Mouse (Mus musculus): ENCODE measurements at regions not wholly inside any gene's neighbourhood (a gene's known extent, or its start where the extent isn't known, plus 50 kb on each side); places are given as distances from the start of the nearest gene placed in this dataset.

- no peak for DNase-seq (ENCODE audit: low spot score)
Observed at GRCm38 (mm10) chr11:56290651-56291578, 250.1 kb upstream of the Nmur2 start.

- DNase-seq (ENCODE audit: low spot score) = no peak
Observed at GRCm38 (mm10) chr11:56285575-56286260, 244.9 kb upstream of the Nmur2 start.

- DNase-seq (ENCODE audit: low spot score) = no peak
Observed at GRCm38 (mm10) chr11:56281201-56281600, 240.4 kb upstream of the Nmur2 start.

GRCm38 (mm10) chr11:56280216-56280615 lies 239.4 kb upstream of the Nmur2 start:
- no peak for DNase-seq (ENCODE audit: low spot score)

- no peak for DNase-seq (ENCODE audit: low spot score)
Observed at GRCm38 (mm10) chr11:56269915-56270493, 229.2 kb upstream of the Nmur2 start.

GRCm38 (mm10) chr11:56262726-56263125 lies 221.9 kb upstream of the Nmur2 start:
- DNase-seq (ENCODE audit: low spot score) = no peak

GRCm38 (mm10) chr11:56256356-56256755 lies 215.5 kb upstream of the Nmur2 start:
- no peak for DNase-seq (ENCODE audit: low spot score)

- no peak for DNase-seq (ENCODE audit: low spot score)
Observed at GRCm38 (mm10) chr11:56254437-56254836, 213.6 kb upstream of the Nmur2 start.

GRCm38 (mm10) chr11:56247333-56247823 lies 206.6 kb upstream of the Nmur2 start:
- no peak for DNase-seq (ENCODE audit: low spot score)

GRCm38 (mm10) chr11:56246549-56247332 lies 205.9 kb upstream of the Nmur2 start:
- no peak for DNase-seq (ENCODE audit: low spot score)

GRCm38 (mm10) chr11:56244951-56245350 lies 204.1 kb upstream of the Nmur2 start:
- no peak for DNase-seq (ENCODE audit: low spot score)

GRCm38 (mm10) chr11:56243447-56243846 lies 202.6 kb upstream of the Nmur2 start:
- no peak for DNase-seq (ENCODE audit: low spot score)

GRCm38 (mm10) chr11:56238745-56239144 lies 197.9 kb upstream of the Nmur2 start:
- DNase-seq (ENCODE audit: low spot score) = no peak

- no peak for DNase-seq (ENCODE audit: low spot score)
Observed at GRCm38 (mm10) chr11:56224999-56225398, 184.2 kb upstream of the Nmur2 start.

- DNase-seq (ENCODE audit: low spot score) = no peak
Observed at GRCm38 (mm10) chr11:56215706-56216105, 174.9 kb upstream of the Nmur2 start.

GRCm38 (mm10) chr11:56201844-56202243 lies 161.0 kb upstream of the Nmur2 start:
- DNase-seq (ENCODE audit: low spot score) = no peak

- DNase-seq (ENCODE audit: low spot score) = no peak
Observed at GRCm38 (mm10) chr11:56195316-56195715, 154.5 kb upstream of the Nmur2 start.

- DNase-seq (ENCODE audit: low spot score) = no peak
Observed at GRCm38 (mm10) chr11:56193426-56193825, 152.6 kb upstream of the Nmur2 start.

GRCm38 (mm10) chr11:56173895-56174294 lies 133.1 kb upstream of the Nmur2 start:
- no peak for DNase-seq (ENCODE audit: low spot score)

GRCm38 (mm10) chr11:56173246-56173645 lies 132.4 kb upstream of the Nmur2 start:
- DNase-seq (ENCODE audit: low spot score) = no peak

GRCm38 (mm10) chr11:56169576-56169975 lies 128.8 kb upstream of the Nmur2 start:
- DNase-seq (ENCODE audit: low spot score) = no peak

GRCm38 (mm10) chr11:56166849-56167248 lies 126.0 kb upstream of the Nmur2 start:
- DNase-seq (ENCODE audit: low spot score) = no peak
